In genomic region chr9:41950109-41950990, GRCm38 (mm10) we compare ENCODE assay signal across 8 mouse cellular contexts.
DNase-seq lines count a peak whose midpoint lies in the region; ATAC-seq and TF ChIP-seq lines count a peak whose summit lies in the region.

No protein-coding gene starts in this region.

- peak overlapping the region; percentile 77 for H3K9ac ChIP-seq in hindbrain, embryonic 16.5 days (ENCODE audit: low read depth, low read length)

- H3K27ac ChIP-seq in gastrocnemius, adult 2 months: peak overlapping the region; percentile 98
- H3K27ac ChIP-seq in hindbrain, embryonic 16.5 days (ENCODE audit: low read depth, low read length): peak overlapping the region; percentile 96

- H3K9me3 ChIP-seq in hindbrain, embryonic 16.5 days (ENCODE audit: control insufficient read depth, low read length): no peaks in the 10 kb centered on the region

- DNase-seq in Muller cell, postnatal 12 days (ENCODE audit: inconsistent ontology term): peak; percentile 96
- peak; percentile 63 to 67 for DNase-seq in cerebellum, postnatal 36 days
- DNase-seq in gastrocnemius, adult 2 months: peak; percentile 93
- DNase-seq in left cerebral cortex, adult 11 months (ENCODE audit: low spot score): peak; percentile 84
- peak; percentile 92 for DNase-seq in lung, postnatal 36 days
- DNase-seq in retina, adult 2 months (ENCODE audit: low read depth, low spot score): peak; percentile 22
- DNase-seq in thymus, postnatal 25 days: peak; percentile 85

- peak overlapping the region; percentile 77 for H3K4me2 ChIP-seq in hindbrain, embryonic 16.5 days (ENCODE audit: low read length)

- no peaks in the 10 kb centered on the region for H3K27me3 ChIP-seq in hindbrain, embryonic 16.5 days (replicated peaks; ENCODE audit: control insufficient read depth, insufficient read depth, low read length)

- TF ChIP-seq CTCF in gastrocnemius, adult 2 months (IDR thresholded peaks at IDR 0.05): peak; percentile 87

- peak overlapping the region; percentile 76 for H3K4me3 ChIP-seq in gastrocnemius, adult 2 months
- H3K4me3 ChIP-seq in hindbrain, embryonic 16.5 days (ENCODE audit: low read length): peak overlapping the region; percentile 47

- ATAC-seq in hindbrain, embryonic 16.5 days: peak; percentile 74

- H3K4me1 ChIP-seq in hindbrain, embryonic 16.5 days (ENCODE audit: control insufficient read depth, insufficient read depth, low read depth, low read length): peaks cover 37% of the 10 kb centered on the region

- WGBS in hindbrain, embryonic 16.5 days: 3% methylated on average over 34 of the region's 34 CpGs

- H3K36me3 ChIP-seq in hindbrain, embryonic 16.5 days (ENCODE audit: control insufficient read depth, insufficient read depth, low read length): no peaks in the 10 kb centered on the region

- intact Hi-C loops in gastrocnemius, adult 2 months (cut with DNase I): loop anchor here (1.0 to 5.0 kb wide), 5 partner anchors 73 to 573 kb away; no protein-coding TSS in a partner anchor

Comparison
In these comparisons a context has a peak if more than half of its experiments do, and no peak if none do; other contexts are left out.
1. Peak in every context shown above with its lines: DNase-seq, ATAC-seq, H3K4me3 ChIP-seq and H3K27ac ChIP-seq.
2. DNase-seq: peak in every context shown above with its lines; median percentile 96 in Muller cell, postnatal 12 days; 93 in gastrocnemius, adult 2 months; 92 in lung, postnatal 36 days; 85 in thymus, postnatal 25 days; 84 in left cerebral cortex, adult 11 months; 65 in cerebellum, postnatal 36 days; 22 in retina, adult 2 months.